Mouse (Mus musculus) E14TG2a.4 (cell line): ENCODE results near the gene Spata13.

Experiments
- CTCF ChIP-seq: conservative IDR thresholded peaks from 2 replicates; pipeline ENCODE4 v1.5.1; 2014; ENCODE audit warnings: low read length
- NANOG ChIP-seq: IDR thresholded peaks from 2 replicates; pipeline ENCODE4 v1.6.1; 2014; ENCODE audit warnings: borderline replicate concordance, low read length, mixed read lengths

DNA sequence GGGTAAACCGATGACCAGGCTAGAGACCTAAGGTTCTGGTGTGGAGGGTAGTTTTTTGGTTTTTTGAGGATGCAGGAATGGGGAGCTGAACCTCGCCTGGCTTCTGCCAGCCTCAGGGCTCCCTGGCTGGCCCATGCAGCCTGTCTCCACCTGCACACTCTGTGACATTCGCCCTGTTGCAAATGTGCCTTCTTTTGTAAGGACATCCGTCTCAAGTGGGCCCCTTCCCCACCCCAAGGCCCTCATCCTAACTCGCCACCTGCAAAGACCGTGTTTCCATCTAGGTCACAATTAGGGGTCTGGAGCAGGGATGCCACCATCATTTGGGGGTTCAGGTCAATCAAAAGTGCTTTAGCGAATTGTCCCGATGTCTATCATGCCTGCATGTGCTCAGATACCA is 75.9 kb downstream of the Spata13 start:
- no peak for TF ChIP-seq CTCF
- TF ChIP-seq NANOG: no peak
